Mouse (Mus musculus): ENCODE results near the gene Med12.

DNA sequence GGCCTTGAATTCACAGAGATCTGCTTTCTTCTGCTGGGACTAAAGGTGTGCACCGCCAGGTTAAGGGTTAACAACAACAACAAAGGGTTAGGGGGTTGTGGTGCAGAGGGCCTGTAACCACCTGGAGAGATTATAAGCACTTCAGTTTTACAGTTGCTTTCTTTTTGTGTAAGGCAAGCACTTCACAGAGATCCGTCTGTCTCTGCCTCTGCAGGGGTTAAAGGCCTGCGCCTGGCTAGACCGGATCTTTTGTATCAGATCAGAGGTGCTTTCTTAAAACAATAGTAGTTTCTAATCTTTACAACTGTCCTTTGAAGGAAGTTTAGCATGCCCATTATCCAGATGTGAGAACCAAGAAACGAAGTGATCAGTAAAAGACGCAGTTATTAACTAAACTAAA lies 420 bp upstream of the Med12 start:
- TF ChIP-seq POLR2A (IDR thresholded peaks at IDR 0.05; ENCODE audit: borderline replicate concordance, insufficient read depth, low read length) (no peak), CTCF (IDR thresholded peaks at IDR 0.05; ENCODE audit: borderline replicate concordance, insufficient read depth, low read depth, low read length) (no peak)

All from cerebellum, adult 2 months (tissue).